Mouse (Mus musculus) kidney, embryonic 14.5 days (tissue): ENCODE results near the gene Cyld. TPM values are rescaled to one million over a fixed set of nuclear protein-coding genes. Genes with fewer than 3 reads are reported as not detected.

ENCODE experiments used
- ATAC-seq: fragments of 200-750 bp; cut with Nextera tagmentation; 2 replicates; pipeline ENCODE4 v1.8.0; 2017; ENCODE audit warnings: moderate number of reproducible peaks, mild to moderate bottlenecking, moderate TSS enrichment, moderate library complexity; ENCODE audit not compliant: low FRiP score, low TSS enrichment
- H3K27ac ChIP-seq: fragments of 300-500 bp; sonication (generic); 2 replicates; pipeline ENCODE4 v1.5.1; 2014; ENCODE audit warnings: low read depth, mild to moderate bottlenecking, low read length, moderate library complexity, mixed read lengths
- H3K27me3 ChIP-seq: fragments of 300-500 bp; sonication (generic); 2 replicates; pipeline ENCODE4 v1.6.1; 2014; ENCODE audit warnings: mild to moderate bottlenecking, low read length; ENCODE audit not compliant: control insufficient read depth, insufficient read depth
- H3K36me3 ChIP-seq: fragments of 300-500 bp; sonication (generic); 2 replicates; pipeline ENCODE4 v1.6.1; 2014; ENCODE audit warnings: low read length, mixed read lengths; ENCODE audit not compliant: control insufficient read depth, insufficient read depth
- H3K4me1 ChIP-seq: fragments of 300-500 bp; sonication (generic); 2 replicates; pipeline ENCODE4 v1.6.1; 2014; ENCODE audit warnings: low read length, mixed read lengths; ENCODE audit not compliant: control insufficient read depth, insufficient read depth
- H3K4me2 ChIP-seq: fragments of 300-500 bp; sonication (generic); replicated peaks from 2 replicates; pipeline ENCODE4 v1.6.1; 2014; ENCODE audit warnings: low read depth, mild to moderate bottlenecking, low read length
- H3K4me3 ChIP-seq: fragments of 300-500 bp; sonication (generic); 2 replicates; pipeline ENCODE4 v1.5.1; 2014; ENCODE audit warnings: mild to moderate bottlenecking, low read length
- H3K9ac ChIP-seq: fragments of 300-500 bp; sonication (generic); 2 replicates; pipeline ENCODE4 v1.6.1; 2014; ENCODE audit warnings: low read depth, mild to moderate bottlenecking, low read length, moderate library complexity
- H3K9me3 ChIP-seq: fragments of 300-500 bp; sonication (generic); 2 replicates; pipeline ENCODE4 v1.6.1; 2016; ENCODE audit warnings: low read length; ENCODE audit not compliant: control insufficient read depth
- WGBS: fragments of 180-500 bp; shearing (Covaris S2); extraction: QIAGEN DNeasy Blood & Tissue Kit; methylation state at CpG from one replicate; pipeline ENCODE4 v1.1.7; 2014; 5-methylcytosine and 5-hydroxymethylcytosine counted together
- polyA plus RNA-seq: library from polyadenylated mRNA; unstranded; fragments of >200 nt; fragmentation: Nextera tagmentation; extraction: Ambion mirVana; gene quantifications from 2 replicates; pipeline ENCODE4 v1.2.1, GENCODE M21; 2014

Cyld gene
- polyA plus RNA-seq, 1 experiment from 2014 or later: 16.6 TPM

GRCm38 (mm10) chr8:88693376-88693775, 3.5 kb upstream of the Cyld start:
- H3K4me1 ChIP-seq: peaks cover 11% of the 10 kb centered on the region; the same call in 1 of the 2 replicates
- no peak overlapping the region for H3K27ac ChIP-seq
- H3K4me2 ChIP-seq: no peak overlapping the region
- no peak overlapping the region for H3K4me3 ChIP-seq
- H3K36me3 ChIP-seq: no peaks in the 10 kb centered on the region
- no peak for ATAC-seq
- no peak overlapping the region for H3K9ac ChIP-seq
- WGBS: 86% methylated on average over 4 of the region's 4 CpGs
- H3K27me3 ChIP-seq: no peaks in the 10 kb centered on the region
- H3K9me3 ChIP-seq: no peaks in the 10 kb centered on the region

GRCm38 (mm10) chr8:88694291-88694690, 2.5 kb upstream of the Cyld start:
- H3K9me3 ChIP-seq: no peaks in the 10 kb centered on the region
- H3K27me3 ChIP-seq: no peaks in the 10 kb centered on the region
- H3K27ac ChIP-seq: no peak overlapping the region
- ATAC-seq: no peak
- H3K9ac ChIP-seq: no peak overlapping the region
- H3K4me1 ChIP-seq: peaks cover 11% of the 10 kb centered on the region; the same call in 1 of the 2 replicates
- 74% methylated on average over 7 of the region's 7 CpGs for WGBS
- H3K4me3 ChIP-seq: no peak overlapping the region
- H3K36me3 ChIP-seq: no peaks in the 10 kb centered on the region
- no peak overlapping the region for H3K4me2 ChIP-seq

- peaks cover 11% of the 10 kb centered on the region; the same call in 1 of the 2 replicates for H3K4me1 ChIP-seq
- H3K4me3 ChIP-seq: peak overlapping the region; percentile 26
- H3K9me3 ChIP-seq: no peaks in the 10 kb centered on the region
- H3K27ac ChIP-seq: no peak overlapping the region
- peak; percentile 4; the same call in 1 of the 2 replicates for ATAC-seq
- H3K4me2 ChIP-seq: peak overlapping the region; percentile 34
- H3K9ac ChIP-seq: no peak overlapping the region
- no peaks in the 10 kb centered on the region for H3K36me3 ChIP-seq
- no peaks in the 10 kb centered on the region for H3K27me3 ChIP-seq
- 24% methylated on average over 7 of the region's 7 CpGs for WGBS
These were observed 600 bp upstream of the Cyld start for GRCm38 (mm10) chr8:88696228-88696627.

GRCm38 (mm10) chr8:88697642-88698031, 809 bp downstream of the Cyld start:
- peaks cover 8% of the 10 kb centered on the region; the same call in 1 of the 2 replicates for H3K4me1 ChIP-seq
- no peaks in the 10 kb centered on the region for H3K27me3 ChIP-seq
- no peak overlapping the region for H3K27ac ChIP-seq
- WGBS: 31% methylated on average over 4 of the region's 4 CpGs
- H3K4me3 ChIP-seq: peak overlapping the region; percentile 79
- no peaks in the 10 kb centered on the region for H3K36me3 ChIP-seq
- peak overlapping the region; percentile 86 for H3K4me2 ChIP-seq
- H3K9me3 ChIP-seq: no peaks in the 10 kb centered on the region
- H3K9ac ChIP-seq: peak overlapping the region; percentile 77
- ATAC-seq: no peak

GRCm38 (mm10) chr8:88698048-88698447, 1.2 kb downstream of the Cyld start:
- Histone ChIP-seq H3K4me1 (peaks cover 8% of the 10 kb centered on the region; the same call in 1 of the 2 replicates), H3K4me2 (peak overlapping the region; percentile 86), H3K9ac (no peak overlapping the region), H3K27me3 (no peaks in the 10 kb centered on the region), H3K27ac (no peak overlapping the region), H3K36me3 (no peaks in the 10 kb centered on the region), H3K4me3 (peak overlapping the region; percentile 79), H3K9me3 (no peaks in the 10 kb centered on the region)
- 47% methylated on average over 2 of the region's 2 CpGs for WGBS
- ATAC-seq: no peak

- H3K27ac ChIP-seq: no peak overlapping the region
- H3K36me3 ChIP-seq: no peaks in the 10 kb centered on the region
- WGBS: 37% methylated on average over 2 of the region's 2 CpGs
- H3K4me1 ChIP-seq: 0 out of 2 replicates have a peak, but pooled peaks cover 5% of the 10 kb centered on the region
- H3K27me3 ChIP-seq: no peaks in the 10 kb centered on the region
- no peak overlapping the region for H3K9ac ChIP-seq
- no peak overlapping the region for H3K4me2 ChIP-seq
- no peaks in the 10 kb centered on the region for H3K9me3 ChIP-seq
- no peak overlapping the region for H3K4me3 ChIP-seq
- ATAC-seq: no peak
These were observed 4.8 kb downstream of the Cyld start for GRCm38 (mm10) chr8:88701611-88702010.

GRCm38 (mm10) chr8:88702816-88703215, 6.0 kb downstream of the Cyld start:
- Histone ChIP-seq H3K4me1 (0 out of 2 replicates have a peak, but pooled peaks cover 2% of the 10 kb centered on the region), H3K9ac (no peak overlapping the region), H3K36me3 (no peaks in the 10 kb centered on the region; the same call in 1 of the 2 replicates), H3K4me2 (no peak overlapping the region), H3K4me3 (no peak overlapping the region), H3K27ac (no peak overlapping the region), H3K9me3 (no peaks in the 10 kb centered on the region), H3K27me3 (no peaks in the 10 kb centered on the region)
- ATAC-seq: no peak
- 88% methylated on average over 3 of the region's 3 CpGs for WGBS

GRCm38 (mm10) chr8:88723256-88723963, 26.6 kb downstream of the Cyld start:
- H3K27ac ChIP-seq: no peak overlapping the region
- no peak overlapping the region for H3K4me2 ChIP-seq
- no peak for ATAC-seq
- H3K4me3 ChIP-seq: no peak overlapping the region
- H3K4me1 ChIP-seq: no peaks in the 10 kb centered on the region
- H3K9ac ChIP-seq: no peak overlapping the region
- H3K36me3 ChIP-seq: peaks cover 7% of the 10 kb centered on the region; the same call in 1 of the 2 replicates
- no peaks in the 10 kb centered on the region for H3K9me3 ChIP-seq
- 92% methylated on average over 2 of the region's 2 CpGs for WGBS
- H3K27me3 ChIP-seq: no peaks in the 10 kb centered on the region

GRCm38 (mm10) chr8:88755175-88755791, 58.5 kb downstream of the Cyld start:
- Histone ChIP-seq H3K9me3 (no peaks in the 10 kb centered on the region), H3K9ac (no peak overlapping the region), H3K36me3 (no peaks in the 10 kb centered on the region), H3K4me2 (peak overlapping the region; percentile 39), H3K4me1 (no peaks in the 10 kb centered on the region), H3K27ac (no peak overlapping the region), H3K27me3 (no peaks in the 10 kb centered on the region), H3K4me3 (peak overlapping the region; percentile 17; the same call in 1 of the 2 replicates)
- peak; percentile 80 for ATAC-seq
- 1% methylated on average over 14 of the region's 14 CpGs for WGBS
